Mouse (Mus musculus): ENCODE results near the gene Ndufs7. TPM values are rescaled to one million over a fixed set of nuclear protein-coding genes. Genes with fewer than 3 reads are reported as not detected.
"Not testable (repeated sequence)": the region's sequence is repeated elsewhere in the genome, so short reads cannot be mapped to it uniquely, and the experiment has no call there.

Gene Ndufs7
- 294 and 337 TPM in 2 replicates for polyA plus RNA-seq (2012; rRNA removed)

- peak; percentile 94 for DNase-seq (ENCODE audit: low spot score)
These were observed at the start of gene Ndufs7 for GRCm38 (mm10) chr10:80248971-80249640. Ndufs7 (plus strand) TSS chr10:80249121.

- DNase-seq (ENCODE audit: low spot score), result no peak
These were observed 49.4 kb upstream of the Ndufs7 start for GRCm38 (mm10) chr10:80199440-80200008.

- no peak for DNase-seq (ENCODE audit: low spot score)
These were observed 48.4 kb upstream of the Ndufs7 start for GRCm38 (mm10) chr10:80200485-80200884.

- no peak for DNase-seq (ENCODE audit: low spot score)
These were observed 44.9 kb upstream of the Ndufs7 start for GRCm38 (mm10) chr10:80204055-80204454.

- DNase-seq (ENCODE audit: low spot score), result no peak
These were observed 41.7 kb upstream of the Ndufs7 start for GRCm38 (mm10) chr10:80207201-80207600.

GRCm38 (mm10) chr10:80207676-80208075 lies 41.2 kb upstream of the Ndufs7 start:
- DNase-seq (ENCODE audit: low spot score), result no peak

- no peak for DNase-seq (ENCODE audit: low spot score)
These were observed 40.7 kb upstream of the Ndufs7 start for GRCm38 (mm10) chr10:80208248-80208647.

- DNase-seq (ENCODE audit: low spot score), result no peak
These were observed 40.0 kb upstream of the Ndufs7 start for GRCm38 (mm10) chr10:80208841-80209371.

- DNase-seq (ENCODE audit: low spot score), result not testable (repeated sequence)
These were observed 37.3 kb upstream of the Ndufs7 start for GRCm38 (mm10) chr10:80211547-80212103.

- DNase-seq (ENCODE audit: low spot score), result no peak
These were observed 33.7 kb upstream of the Ndufs7 start for GRCm38 (mm10) chr10:80215048-80215772.

- DNase-seq (ENCODE audit: low spot score), result no peak
These were observed 28.2 kb upstream of the Ndufs7 start for GRCm38 (mm10) chr10:80220676-80221075.

GRCm38 (mm10) chr10:80223137-80223536 lies 25.8 kb upstream of the Ndufs7 start:
- not testable (repeated sequence) for DNase-seq (ENCODE audit: low spot score)

- no peak for DNase-seq (ENCODE audit: low spot score)
These were observed 22.9 kb upstream of the Ndufs7 start for GRCm38 (mm10) chr10:80226071-80226415.

- DNase-seq (ENCODE audit: low spot score), result peak; percentile 93
These were observed 22.3 kb upstream of the Ndufs7 start, which contains the start of gene Mum1 for GRCm38 (mm10) chr10:80226416-80227165. Mum1 (plus strand) TSS chr10:80226434.

- no peak for DNase-seq (ENCODE audit: low spot score)
These were observed 21.8 kb upstream of the Ndufs7 start for GRCm38 (mm10) chr10:80227166-80227539.

GRCm38 (mm10) chr10:80227877-80228775 lies 20.8 kb upstream of the Ndufs7 start:
- DNase-seq (ENCODE audit: low spot score), result no peak

- DNase-seq (ENCODE audit: low spot score), result no peak
These were observed 12.6 kb upstream of the Ndufs7 start for GRCm38 (mm10) chr10:80236145-80236825.

GRCm38 (mm10) chr10:80237020-80237419 lies 11.9 kb upstream of the Ndufs7 start:
- DNase-seq (ENCODE audit: low spot score), result no peak

- DNase-seq (ENCODE audit: low spot score), result no peak
These were observed 10.6 kb upstream of the Ndufs7 start for GRCm38 (mm10) chr10:80238306-80238705.

- no peak for DNase-seq (ENCODE audit: low spot score)
These were observed 9.1 kb upstream of the Ndufs7 start for GRCm38 (mm10) chr10:80239791-80240190.
